Comparison of ENCODE assay signal across 8 mouse cellular contexts in the genomic region with DNA sequence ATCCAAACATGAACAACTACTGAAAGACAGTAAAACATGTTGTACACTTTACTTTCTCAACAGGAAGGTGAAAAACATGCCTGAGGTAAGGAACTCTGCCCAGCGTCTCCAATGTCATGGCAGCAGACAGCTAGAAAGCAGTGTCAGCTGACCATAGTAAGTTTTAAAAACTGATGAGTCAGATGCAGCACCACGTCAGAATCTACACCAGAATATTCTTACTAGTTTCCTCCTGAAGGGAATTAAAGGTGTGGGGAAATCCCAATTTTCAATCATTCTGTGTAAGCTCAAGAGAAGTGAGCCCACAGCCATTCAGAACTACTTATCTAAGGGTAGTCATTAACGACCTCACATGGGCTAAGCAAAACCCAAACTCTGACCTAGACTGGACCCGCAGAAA. TPM values are rescaled to one million over a fixed set of nuclear protein-coding genes. Genes with fewer than 3 reads are reported as not detected.
A peak's percentile ranks its signal among the peaks of the same experiment; 100 is the strongest.
DNase-seq lines count a peak whose midpoint lies in the region; ATAC-seq and TF ChIP-seq lines count a peak whose summit lies in the region.

No protein-coding gene starts in this region.

- no peak; the same call in 1 of the 2 replicates for ATAC-seq in lung, embryonic 16.5 days (ENCODE audit: low read depth)
- ATAC-seq in limb, embryonic 11.5 days (ENCODE audit: insufficient number of reproducible peaks, low FRiP score, low TSS enrichment, low read depth), result no peak
- ATAC-seq in stomach, embryonic 14.5 days (ENCODE audit: insufficient number of reproducible peaks, insufficient read depth, low FRiP score, low read depth), result no peak
- no peak for ATAC-seq in frontal cortex, adult (ENCODE audit: low TSS enrichment)
- no peak for ATAC-seq in cerebellum, adult (ENCODE audit: insufficient number of reproducible peaks, low FRiP score, low TSS enrichment)

- H3K9me3 ChIP-seq in lung, embryonic 16.5 days (ENCODE audit: control insufficient read depth, low read length), result no peaks in the 10 kb centered on the region
- H3K9me3 ChIP-seq in limb, embryonic 11.5 days (ENCODE audit: control insufficient read depth, low read length), result no peaks in the 10 kb centered on the region
- H3K9me3 ChIP-seq in stomach, embryonic 14.5 days (ENCODE audit: control insufficient read depth, low read depth, low read length), result no peaks in the 10 kb centered on the region

- TF ChIP-seq POLR2A in embryonic fibroblast, embryonic 13.5 days (IDR thresholded peaks at IDR 0.05; ENCODE audit: low read depth, low read length), result no peak

- H3K4me3 ChIP-seq in lung, embryonic 16.5 days (ENCODE audit: low read length), result peak overlapping the region; percentile 87
- peak overlapping the region; percentile 80 for H3K4me3 ChIP-seq in embryonic fibroblast, embryonic 13.5 days (ENCODE audit: insufficient read depth, low read length)
- H3K4me3 ChIP-seq in limb, embryonic 11.5 days (ENCODE audit: low read depth, low read length), result peak overlapping the region; percentile 45
- H3K4me3 ChIP-seq in stomach, embryonic 14.5 days (ENCODE audit: low read depth, low read length), result peak overlapping the region; percentile 65

- TF ChIP-seq CTCF in embryonic fibroblast, embryonic 13.5 days (IDR thresholded peaks at IDR 0.05; ENCODE audit: borderline replicate concordance, insufficient read depth, low read length), result no peak

- peak overlapping the region; percentile 81 for H3K9ac ChIP-seq in lung, embryonic 16.5 days (ENCODE audit: low read length)
- no peak overlapping the region for H3K9ac ChIP-seq in limb, embryonic 11.5 days (ENCODE audit: low read length)
- H3K9ac ChIP-seq in stomach, embryonic 14.5 days (replicated peaks; ENCODE audit: low read depth, low read length), result peak overlapping the region; percentile 57; the same call in 1 of the 2 replicates

- 8% methylated on average over 4 of the region's 4 CpGs for WGBS in lung, embryonic 16.5 days
- WGBS in limb, embryonic 11.5 days, result 29% methylated on average over 4 of the region's 4 CpGs
- WGBS in stomach, embryonic 14.5 days, result 17% methylated on average over 4 of the region's 4 CpGs

- H3K27me3 ChIP-seq in lung, embryonic 16.5 days (ENCODE audit: control insufficient read depth, insufficient read depth, low read depth, low read length), result no peaks in the 10 kb centered on the region
- no peaks in the 10 kb centered on the region for H3K27me3 ChIP-seq in limb, embryonic 11.5 days (ENCODE audit: control insufficient read depth, insufficient read depth, low read length)
- no peaks in the 10 kb centered on the region for H3K27me3 ChIP-seq in stomach, embryonic 14.5 days (ENCODE audit: control insufficient read depth, insufficient read depth, low read length)

- peaks cover 6% of the 10 kb centered on the region for H3K4me1 ChIP-seq in lung, embryonic 16.5 days (replicated peaks; ENCODE audit: control insufficient read depth, insufficient read depth, low read length)
- H3K4me1 ChIP-seq in embryonic fibroblast, embryonic 13.5 days (ENCODE audit: control insufficient read depth, insufficient read depth, low read length), result peaks cover 13% of the 10 kb centered on the region
- peaks cover 7% of the 10 kb centered on the region; the same call in 1 of the 2 replicates for H3K4me1 ChIP-seq in limb, embryonic 11.5 days (ENCODE audit: control insufficient read depth, insufficient read depth, low read length)
- 0 out of 2 replicates have a peak, but pooled peaks cover 4% of the 10 kb centered on the region for H3K4me1 ChIP-seq in stomach, embryonic 14.5 days (ENCODE audit: control insufficient read depth, insufficient read depth, low read length)

- H3K27ac ChIP-seq in lung, embryonic 16.5 days (ENCODE audit: low read length), result no peak overlapping the region
- H3K27ac ChIP-seq in embryonic fibroblast, embryonic 13.5 days (ENCODE audit: insufficient read depth, low read length), result no peak overlapping the region
- H3K27ac ChIP-seq in limb, embryonic 11.5 days (replicated peaks; ENCODE audit: low read depth, low read length), result no peak overlapping the region
- H3K27ac ChIP-seq in stomach, embryonic 14.5 days (ENCODE audit: low read length), result no peak overlapping the region

- H3K36me3 ChIP-seq in lung, embryonic 16.5 days (ENCODE audit: control insufficient read depth, insufficient read depth, low read length), result no peaks in the 10 kb centered on the region
- no peaks in the 10 kb centered on the region for H3K36me3 ChIP-seq in limb, embryonic 11.5 days (ENCODE audit: control insufficient read depth, insufficient read depth, low read length)
- H3K36me3 ChIP-seq in stomach, embryonic 14.5 days (ENCODE audit: control insufficient read depth, insufficient read depth, low read length), result no peaks in the 10 kb centered on the region; the same call in 1 of the 2 replicates

- H3K4me2 ChIP-seq in lung, embryonic 16.5 days (ENCODE audit: low read depth, low read length), result peak overlapping the region; percentile 75
- H3K4me2 ChIP-seq in limb, embryonic 11.5 days (ENCODE audit: low read depth, severe bottlenecking), result peak overlapping the region; percentile 93
- peak overlapping the region; percentile 74 for H3K4me2 ChIP-seq in stomach, embryonic 14.5 days (replicated peaks; ENCODE audit: low read depth, low read length)

- no peak for DNase-seq in lung, postnatal 4 days
- DNase-seq in limb, embryonic 11.5 days (ENCODE audit: low spot score), result no peak
- DNase-seq in left cerebral cortex, adult 9 months (ENCODE audit: low spot score in 2 of 2), result no peak

RNA-seq across cellular contexts. Expression of a gene that starts 1.1 kb away (rescaled TPM):
- polyA plus RNA-seq in lung, embryonic 16.5 days (2015; fragmentation: Nextera tagmentation; extraction: Ambion mirVana), result 20.3 and 24.1 TPM in 2 replicates
- polyA plus RNA-seq in embryonic fibroblast, embryonic 13.5 days (2011; ENCODE audit: insufficient read length, low read depth, missing spikeins), result 11.9 and 12.1 TPM in 2 replicates
- polyA plus RNA-seq in limb, embryonic 11.5 days (2014; fragmentation: Nextera tagmentation; extraction: Ambion mirVana), result 9.6 and 10.9 TPM in 2 replicates
- polyA plus RNA-seq in stomach, embryonic 14.5 days (2014; fragmentation: Nextera tagmentation; extraction: Ambion mirVana), result 18.7 and 20.7 TPM in 2 replicates
